Mouse (Mus musculus): ENCODE results near the gene Vsnl1. TPM values are rescaled to one million over a fixed set of nuclear protein-coding genes. Genes with fewer than 3 reads are reported as not detected.

The Vsnl1 gene
- polyA plus RNA-seq, 1 experiment: not detected

DNA sequence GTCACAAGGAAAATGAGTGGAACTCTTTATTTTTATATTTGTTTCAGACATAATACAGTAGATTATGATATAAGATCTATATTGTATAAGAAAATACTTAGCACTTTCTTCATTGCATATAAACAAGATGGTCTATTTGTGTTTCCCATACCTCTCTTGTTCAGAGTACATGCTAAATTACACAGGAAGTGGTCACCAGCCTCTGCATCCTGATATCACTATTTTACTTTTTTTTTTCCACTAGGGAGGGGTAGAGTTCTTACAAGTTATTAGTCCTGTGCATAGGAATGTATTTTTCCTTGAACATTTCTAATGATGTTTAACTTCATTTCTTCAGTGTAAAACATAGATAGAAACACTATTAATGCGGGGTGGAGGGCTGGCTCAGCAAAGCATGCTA, 135.6 kb downstream of the Vsnl1 start:
- Histone ChIP-seq H3ac (ENCODE audit: control insufficient read depth, insufficient read length, low read depth) (no peak overlapping the region), H3K36me3 (ENCODE audit: control insufficient read depth, insufficient read depth) (peaks cover 87% of the 10 kb centered on the region), H3K4me3 (ENCODE audit: insufficient read depth, poor library complexity, severe bottlenecking) (no peak overlapping the region), H3K79me2 (ENCODE audit: control insufficient read depth, insufficient read depth) (no peaks in the 10 kb centered on the region), H3K79me3 (ENCODE audit: low read depth) (no peaks in the 10 kb centered on the region), H3K27me3 (ENCODE audit: control insufficient read depth, insufficient read depth, insufficient read length) (no peaks in the 10 kb centered on the region)
- TF ChIP-seq FOSL1 (IDR thresholded peaks at IDR 0.05; ENCODE audit: insufficient read depth, low read length, poor library complexity, severe bottlenecking) (no peak), CEBPB (IDR thresholded peaks at IDR 0.05; ENCODE audit: low read depth) (no peak), USF1 (IDR thresholded peaks at IDR 0.05; ENCODE audit: low read depth) (no peak), MYOD1 (IDR thresholded peaks at IDR 0.05; ENCODE audit: control insufficient read depth, insufficient read length, low read depth) (no peak), CTCF (IDR thresholded peaks at IDR 0.05; ENCODE audit: control insufficient read depth, insufficient read depth, insufficient read length) (no peak), MYOG (IDR thresholded peaks at IDR 0.05; ENCODE audit: control insufficient read depth, extremely low read depth, insufficient read length) (no peak), MAX (IDR thresholded peaks at IDR 0.05) (no peak)

DNA sequence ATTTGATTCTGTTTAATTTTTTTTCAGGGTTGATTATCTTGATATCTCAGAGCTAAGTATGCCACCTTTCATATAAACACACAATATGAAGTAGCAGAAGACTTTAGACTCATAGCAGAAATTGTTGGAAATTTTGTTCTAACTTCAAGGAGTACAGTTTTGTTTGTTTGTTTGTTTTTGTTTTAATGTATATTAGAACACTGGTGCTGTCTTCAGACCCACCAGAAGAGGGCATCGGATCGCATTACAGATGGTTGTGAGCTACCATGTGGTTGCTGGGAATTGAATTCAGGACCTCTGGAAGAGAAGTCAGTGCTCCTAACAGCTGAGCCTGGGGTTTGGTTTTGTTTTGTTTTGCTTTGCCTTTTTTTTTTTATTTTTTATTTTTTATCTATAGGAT, 150.0 kb downstream of the Vsnl1 start:
- Histone ChIP-seq H3K36me3 (ENCODE audit: control insufficient read depth, insufficient read depth) (peaks cover 99% of the 10 kb centered on the region), H3ac (ENCODE audit: control insufficient read depth, insufficient read length, low read depth) (no peak overlapping the region)
- TF ChIP-seq CTCF (IDR thresholded peaks at IDR 0.05; ENCODE audit: control insufficient read depth, insufficient read depth, insufficient read length): no peak
- TF ChIP-seq MAX (IDR thresholded peaks at IDR 0.05): no peak
- TF ChIP-seq CEBPB (IDR thresholded peaks at IDR 0.05; ENCODE audit: low read depth): no peak
- no peak for TF ChIP-seq MYOD1 (IDR thresholded peaks at IDR 0.05; ENCODE audit: control insufficient read depth, insufficient read length, low read depth)
- TF ChIP-seq MYOG (IDR thresholded peaks at IDR 0.05; ENCODE audit: control insufficient read depth, extremely low read depth, insufficient read length): no peak
- TF ChIP-seq FOSL1 (IDR thresholded peaks at IDR 0.05; ENCODE audit: insufficient read depth, low read length, poor library complexity, severe bottlenecking): no peak
- no peak for TF ChIP-seq USF1 (IDR thresholded peaks at IDR 0.05; ENCODE audit: low read depth)

DNA sequence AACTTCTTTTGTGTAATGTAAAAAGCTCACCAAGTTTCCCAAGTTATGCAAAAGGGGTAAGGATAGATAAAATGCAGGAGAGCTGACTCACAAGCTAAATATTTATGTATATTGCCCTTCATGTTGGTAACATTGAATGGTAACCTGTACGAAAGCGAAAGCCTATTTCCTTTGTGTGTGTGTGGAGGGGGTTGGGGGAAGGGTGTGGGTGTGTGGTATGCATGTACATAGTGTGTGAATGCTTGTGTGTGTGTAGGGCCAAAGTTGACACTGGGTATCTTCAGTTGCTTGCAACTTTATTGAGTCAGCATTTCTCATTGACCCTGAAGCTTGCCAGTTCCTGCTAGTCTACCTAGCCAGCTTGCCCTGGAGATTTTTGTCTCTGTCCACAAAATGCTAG, 154.8 kb downstream of the Vsnl1 start:
- TF ChIP-seq CEBPB (IDR thresholded peaks at IDR 0.05; ENCODE audit: low read depth) (no peak), CTCF (IDR thresholded peaks at IDR 0.05; ENCODE audit: control insufficient read depth, insufficient read depth, insufficient read length) (no peak), FOSL1 (IDR thresholded peaks at IDR 0.05; ENCODE audit: insufficient read depth, low read length, poor library complexity, severe bottlenecking) (no peak), MAX (IDR thresholded peaks at IDR 0.05) (no peak), MYOD1 (IDR thresholded peaks at IDR 0.05; ENCODE audit: control insufficient read depth, insufficient read length, low read depth) (no peak), USF1 (IDR thresholded peaks at IDR 0.05; ENCODE audit: low read depth) (no peak), MYOG (IDR thresholded peaks at IDR 0.05; ENCODE audit: control insufficient read depth, extremely low read depth, insufficient read length) (no peak)
- peaks cover 18% of the 10 kb centered on the region for H3K79me3 ChIP-seq (ENCODE audit: low read depth)
- H3K79me2 ChIP-seq (ENCODE audit: control insufficient read depth, insufficient read depth): peaks cover 22% of the 10 kb centered on the region
- no peaks in the 10 kb centered on the region for H3K27me3 ChIP-seq (ENCODE audit: control insufficient read depth, insufficient read depth, insufficient read length)
- H3ac ChIP-seq (ENCODE audit: control insufficient read depth, insufficient read length, low read depth): no peak overlapping the region
- peaks cover 98% of the 10 kb centered on the region for H3K36me3 ChIP-seq (ENCODE audit: control insufficient read depth, insufficient read depth)
- no peak overlapping the region for H3K4me3 ChIP-seq (ENCODE audit: insufficient read depth, poor library complexity, severe bottlenecking)

More for the DNA sequence above, 150.0 kb downstream of the Vsnl1 start:
- no peaks in the 10 kb centered on the region for H3K79me2 ChIP-seq (ENCODE audit: control insufficient read depth, insufficient read depth)
- H3K79me3 ChIP-seq (ENCODE audit: low read depth): peaks cover under 1% of the 10 kb centered on the region
- no peak overlapping the region for H3K4me3 ChIP-seq (ENCODE audit: insufficient read depth, poor library complexity, severe bottlenecking)
- no peaks in the 10 kb centered on the region for H3K27me3 ChIP-seq (ENCODE audit: control insufficient read depth, insufficient read depth, insufficient read length)

DNA sequence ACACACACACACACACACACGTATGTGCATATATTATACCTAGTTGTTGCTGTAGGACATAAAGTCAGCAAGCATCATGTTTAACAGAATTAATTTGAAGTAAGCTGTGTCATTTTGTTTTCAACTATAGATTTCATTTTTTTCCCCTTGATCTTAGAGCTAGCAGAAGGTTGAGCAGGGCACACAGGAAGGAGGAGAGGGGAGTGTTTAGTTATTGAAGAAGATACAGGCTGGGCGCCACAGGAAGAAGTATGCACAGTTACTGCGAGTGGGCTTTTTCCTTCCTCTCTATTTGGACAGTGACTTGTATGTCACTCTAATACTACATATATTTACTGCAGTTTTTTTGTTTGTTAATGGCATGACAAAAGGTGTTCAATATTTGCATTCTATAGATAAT, 156.5 kb downstream of the Vsnl1 start:
- Histone ChIP-seq H3ac (ENCODE audit: control insufficient read depth, insufficient read length, low read depth) (no peak overlapping the region), H3K27me3 (ENCODE audit: control insufficient read depth, insufficient read depth, insufficient read length) (no peaks in the 10 kb centered on the region), H3K79me3 (ENCODE audit: low read depth) (peaks cover 31% of the 10 kb centered on the region), H3K36me3 (ENCODE audit: control insufficient read depth, insufficient read depth) (peaks cover 97% of the 10 kb centered on the region), H3K4me3 (ENCODE audit: insufficient read depth, poor library complexity, severe bottlenecking) (no peak overlapping the region), H3K79me2 (ENCODE audit: control insufficient read depth, insufficient read depth) (peaks cover 37% of the 10 kb centered on the region)
- TF ChIP-seq CEBPB (IDR thresholded peaks at IDR 0.05; ENCODE audit: low read depth): no peak
- no peak for TF ChIP-seq MAX (IDR thresholded peaks at IDR 0.05)
- no peak for TF ChIP-seq MYOG (IDR thresholded peaks at IDR 0.05; ENCODE audit: control insufficient read depth, extremely low read depth, insufficient read length)
- TF ChIP-seq USF1 (IDR thresholded peaks at IDR 0.05; ENCODE audit: low read depth): no peak
- no peak for TF ChIP-seq MYOD1 (IDR thresholded peaks at IDR 0.05; ENCODE audit: control insufficient read depth, insufficient read length, low read depth)
- TF ChIP-seq FOSL1 (IDR thresholded peaks at IDR 0.05; ENCODE audit: insufficient read depth, low read length, poor library complexity, severe bottlenecking): no peak
- TF ChIP-seq CTCF (IDR thresholded peaks at IDR 0.05; ENCODE audit: control insufficient read depth, insufficient read depth, insufficient read length): no peak

DNA sequence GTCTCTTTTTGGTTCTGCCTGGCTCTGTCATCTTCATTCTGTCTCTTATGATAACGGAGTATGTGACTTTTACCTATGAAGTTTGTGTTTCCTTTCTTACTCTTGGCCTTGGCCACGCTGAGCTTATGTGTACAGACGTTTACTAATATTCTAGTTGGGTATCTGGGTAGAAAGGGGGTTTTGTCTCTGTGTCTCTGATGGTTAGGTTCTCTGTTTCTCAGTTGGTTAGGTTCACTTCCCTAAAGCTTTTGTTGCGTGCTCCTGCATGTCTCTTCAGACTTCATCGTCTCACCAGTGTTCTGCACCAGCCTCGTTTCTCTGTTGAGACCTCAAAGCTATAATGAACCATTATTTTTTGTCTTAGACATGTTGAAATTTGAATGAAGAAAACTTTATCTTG, 159.2 kb downstream of the Vsnl1 start:
- H3K79me3 ChIP-seq (ENCODE audit: low read depth): peaks cover 54% of the 10 kb centered on the region
- H3K4me3 ChIP-seq (ENCODE audit: insufficient read depth, poor library complexity, severe bottlenecking): no peak overlapping the region
- TF ChIP-seq USF1 (IDR thresholded peaks at IDR 0.05; ENCODE audit: low read depth): no peak
- TF ChIP-seq MYOD1 (IDR thresholded peaks at IDR 0.05; ENCODE audit: control insufficient read depth, insufficient read length, low read depth): no peak
- no peak for TF ChIP-seq CTCF (IDR thresholded peaks at IDR 0.05; ENCODE audit: control insufficient read depth, insufficient read depth, insufficient read length)
- TF ChIP-seq MAX (IDR thresholded peaks at IDR 0.05): no peak
- TF ChIP-seq FOSL1 (IDR thresholded peaks at IDR 0.05; ENCODE audit: insufficient read depth, low read length, poor library complexity, severe bottlenecking): no peak
- no peak for TF ChIP-seq MYOG (IDR thresholded peaks at IDR 0.05; ENCODE audit: control insufficient read depth, extremely low read depth, insufficient read length)
- TF ChIP-seq CEBPB (IDR thresholded peaks at IDR 0.05; ENCODE audit: low read depth): no peak
- peaks cover 64% of the 10 kb centered on the region for H3K79me2 ChIP-seq (ENCODE audit: control insufficient read depth, insufficient read depth)
- H3K27me3 ChIP-seq (ENCODE audit: control insufficient read depth, insufficient read depth, insufficient read length): no peaks in the 10 kb centered on the region
- no peak overlapping the region for H3ac ChIP-seq (ENCODE audit: control insufficient read depth, insufficient read length, low read depth)
- peaks cover 96% of the 10 kb centered on the region for H3K36me3 ChIP-seq (ENCODE audit: control insufficient read depth, insufficient read depth)

DNA sequence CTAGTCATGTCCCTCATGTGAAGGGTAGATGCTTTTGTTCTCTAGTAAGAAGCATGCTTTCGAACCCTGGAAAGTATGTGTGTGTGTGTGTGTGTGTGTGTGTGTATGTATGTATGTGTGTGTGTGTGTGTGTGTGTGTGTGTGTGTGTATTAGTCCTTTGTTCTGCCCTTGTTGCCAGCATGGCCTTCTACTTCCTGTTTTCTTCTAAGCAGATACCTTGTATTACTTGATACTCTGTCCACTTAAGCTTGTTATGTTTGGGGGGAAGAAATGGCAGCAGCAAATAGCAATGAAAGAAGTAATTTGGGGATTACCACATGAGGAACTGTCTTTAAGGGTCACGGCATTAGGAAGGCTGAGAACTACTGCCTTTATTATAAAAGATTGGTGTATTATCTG, 159.8 kb downstream of the Vsnl1 start:
- TF ChIP-seq MYOD1 (IDR thresholded peaks at IDR 0.05; ENCODE audit: control insufficient read depth, insufficient read length, low read depth) (no peak), CEBPB (IDR thresholded peaks at IDR 0.05; ENCODE audit: low read depth) (no peak), USF1 (IDR thresholded peaks at IDR 0.05; ENCODE audit: low read depth) (no peak), MAX (IDR thresholded peaks at IDR 0.05) (no peak), CTCF (IDR thresholded peaks at IDR 0.05; ENCODE audit: control insufficient read depth, insufficient read depth, insufficient read length) (no peak), MYOG (IDR thresholded peaks at IDR 0.05; ENCODE audit: control insufficient read depth, extremely low read depth, insufficient read length) (no peak), FOSL1 (IDR thresholded peaks at IDR 0.05; ENCODE audit: insufficient read depth, low read length, poor library complexity, severe bottlenecking) (no peak)
- no peaks in the 10 kb centered on the region for H3K27me3 ChIP-seq (ENCODE audit: control insufficient read depth, insufficient read depth, insufficient read length)
- peaks cover 96% of the 10 kb centered on the region for H3K36me3 ChIP-seq (ENCODE audit: control insufficient read depth, insufficient read depth)
- H3ac ChIP-seq (ENCODE audit: control insufficient read depth, insufficient read length, low read depth): no peak overlapping the region
- no peak overlapping the region for H3K4me3 ChIP-seq (ENCODE audit: insufficient read depth, poor library complexity, severe bottlenecking)
- peaks cover 60% of the 10 kb centered on the region for H3K79me3 ChIP-seq (ENCODE audit: low read depth)
- H3K79me2 ChIP-seq (ENCODE audit: control insufficient read depth, insufficient read depth): peaks cover 69% of the 10 kb centered on the region

Data from C2C12 (cell line).